Mouse (Mus musculus) gastrocnemius, adult 8-10 months (tissue): ENCODE measurements around the gene Actn1. TPM values are rescaled to one million over a fixed set of nuclear protein-coding genes. Genes with fewer than 3 reads are reported as not detected.

ENCODE experiments used
- DNase-seq, 2 experiments: peaks; one replicate each; pipeline ENCODE4 v3.0.0; 2022; ENCODE audit warnings: low spot score in 2 of 2
- total RNA-seq, 4 experiments: library from RNA; stranded (reverse); gene quantifications; 2 replicates each; pipeline ENCODE4 v1.2.4; 2022

Gene Actn1
- total RNA-seq, 4 experiments from 2014 or later: 6.1 to 9.6 (median 7.4) TPM

- peak; percentile 48 to 64 for DNase-seq
These were observed 735 bp downstream of the Actn1 start for GRCm38 (mm10) chr12:80259216-80260055.

GRCm38 (mm10) chr12:80258520-80259215 is 1.5 kb downstream of the Actn1 start:
- DNase-seq: no peak

- no peak for DNase-seq
These were observed 8.2 kb downstream of the Actn1 start for GRCm38 (mm10) chr12:80251978-80252377.

- no peak for DNase-seq
These were observed 8.6 kb downstream of the Actn1 start for GRCm38 (mm10) chr12:80251554-80251953.

- DNase-seq: no peak
These were observed 10.6 kb downstream of the Actn1 start for GRCm38 (mm10) chr12:80249539-80249938.

GRCm38 (mm10) chr12:80247067-80247466 is 13.1 kb downstream of the Actn1 start:
- DNase-seq: peak in 1 of 2 experiments; percentile 26

GRCm38 (mm10) chr12:80246505-80246904 is 13.7 kb downstream of the Actn1 start:
- DNase-seq: no peak

GRCm38 (mm10) chr12:80244755-80245154 is 15.4 kb downstream of the Actn1 start:
- no peak for DNase-seq

GRCm38 (mm10) chr12:80244127-80244526 is 16.0 kb downstream of the Actn1 start:
- DNase-seq: no peak

- no peak for DNase-seq
These were observed 16.8 kb downstream of the Actn1 start for GRCm38 (mm10) chr12:80243335-80243734.

GRCm38 (mm10) chr12:80239445-80239844 is 20.7 kb downstream of the Actn1 start:
- no peak for DNase-seq

- DNase-seq: no peak
These were observed 21.6 kb downstream of the Actn1 start for GRCm38 (mm10) chr12:80238523-80238922.

GRCm38 (mm10) chr12:80235295-80235694 is 24.9 kb downstream of the Actn1 start:
- no peak for DNase-seq

- DNase-seq: no peak
These were observed 25.9 kb downstream of the Actn1 start for GRCm38 (mm10) chr12:80234226-80234625.

- DNase-seq: no peak
These were observed 27.3 kb downstream of the Actn1 start for GRCm38 (mm10) chr12:80232840-80233218.

GRCm38 (mm10) chr12:80232076-80232839 is 27.9 kb downstream of the Actn1 start:
- DNase-seq: no peak

- DNase-seq: no peak
These were observed 28.9 kb downstream of the Actn1 start for GRCm38 (mm10) chr12:80231317-80231716.

GRCm38 (mm10) chr12:80230854-80231253 is 29.3 kb downstream of the Actn1 start:
- DNase-seq: no peak

GRCm38 (mm10) chr12:80230111-80230700 is 30.0 kb downstream of the Actn1 start:
- peak; percentile 56 to 77 for DNase-seq

- DNase-seq: no peak
These were observed 31.0 kb downstream of the Actn1 start for GRCm38 (mm10) chr12:80229010-80229800.

- DNase-seq: no peak
These were observed 31.8 kb downstream of the Actn1 start for GRCm38 (mm10) chr12:80228356-80228755.
